Mouse (Mus musculus) 3134 (cell line): ENCODE measurements around the gene Pgrmc1.
A peak's percentile ranks its signal among the peaks of the same experiment; 100 is the strongest.

Experiments
- DNase-seq: peaks from one replicate; pipeline ENCODE4 v3.0.0-alpha.2; 2011; ENCODE audit warnings: low spot score; ENCODE audit not compliant: insufficient read length; ENCODE audit errors: extremely low read depth

Pgrmc1 gene

GRCm38 (mm10) chrX:36602926-36603325, 4.9 kb downstream of the Pgrmc1 start:
- no peak for DNase-seq

GRCm38 (mm10) chrX:36604040-36604439, 6.0 kb downstream of the Pgrmc1 start:
- no peak for DNase-seq

- DNase-seq, result no peak
These were observed 11.1 kb downstream of the Pgrmc1 start for GRCm38 (mm10) chrX:36609117-36609516.

GRCm38 (mm10) chrX:36628102-36628501, 30.1 kb downstream of the Pgrmc1 start:
- no peak for DNase-seq

GRCm38 (mm10) chrX:36630771-36631170, 32.8 kb downstream of the Pgrmc1 start:
- peak; percentile 5 for DNase-seq

GRCm38 (mm10) chrX:36640046-36640445, 42.0 kb downstream of the Pgrmc1 start:
- DNase-seq, result no peak

- DNase-seq, result peak; percentile 87
These were observed 46.9 kb downstream of the Pgrmc1 start, which contains the start of gene Akap17b for GRCm38 (mm10) chrX:36644657-36645551. TSS of gene Akap17b (minus strand) at chrX:36645395.
